Mouse (Mus musculus) intestine, embryonic 15.5 days (tissue): Measurements from ENCODE around the gene Cabin1. TPM values are rescaled to one million over a fixed set of nuclear protein-coding genes. Genes with fewer than 3 reads are reported as not detected.

Experiments used
- ATAC-seq: fragments of 200-750 bp; cut with Nextera tagmentation; 2 replicates; pipeline ENCODE4 v1.8.0; 2017; ENCODE audit warnings: moderate TSS enrichment, moderate library complexity
- H3K27ac ChIP-seq: fragments of 300-500 bp; sonication (generic); 2 replicates; pipeline ENCODE4 v1.5.1; 2015; ENCODE audit warnings: mild to moderate bottlenecking, inconsistent platforms
- H3K27me3 ChIP-seq: fragments of 300-500 bp; sonication (generic); replicated peaks from 2 replicates; pipeline ENCODE4 v1.6.1; 2015; ENCODE audit warnings: inconsistent platforms
- H3K36me3 ChIP-seq: fragments of 300-500 bp; sonication (generic); 2 replicates; pipeline ENCODE4 v1.6.1; 2015; ENCODE audit warnings: inconsistent platforms
- H3K4me1 ChIP-seq: fragments of 300-500 bp; sonication (generic); replicated peaks from 2 replicates; pipeline ENCODE4 v1.6.1; 2015; ENCODE audit warnings: inconsistent platforms
- H3K4me2 ChIP-seq: fragments of 300-500 bp; sonication (generic); replicated peaks from 2 replicates; pipeline ENCODE4 v1.6.1; 2015; ENCODE audit warnings: mild to moderate bottlenecking, inconsistent platforms
- H3K4me3 ChIP-seq: fragments of 300-500 bp; sonication (generic); replicated peaks from 2 replicates; pipeline ENCODE4 v1.5.1; 2015; ENCODE audit warnings: inconsistent platforms
- H3K9ac ChIP-seq: fragments of 300-500 bp; sonication (generic); 2 replicates; pipeline ENCODE4 v1.6.1; 2015; ENCODE audit warnings: inconsistent platforms
- H3K9me3 ChIP-seq: fragments of 300-500 bp; sonication (generic); 2 replicates; pipeline ENCODE4 v1.6.1; 2016; ENCODE audit warnings: inconsistent platforms
- WGBS: fragments of 180-500 bp; shearing (Covaris S2); methylation state at CpG from one replicate; pipeline ENCODE4 v1.1.7; 2015; 5-methylcytosine and 5-hydroxymethylcytosine counted together
- polyA plus RNA-seq: library from polyadenylated mRNA; unstranded; fragments of >200 nt; fragmentation: Nextera tagmentation; extraction: Ambion mirVana; gene quantifications from 2 replicates; pipeline ENCODE4 v1.2.1, GENCODE M21; 2015

The Cabin1 gene
- polyA plus RNA-seq, 1 experiment from 2014 or later, result 32.6 TPM

GRCm38 (mm10) chr10:75650306-75650902 is 113.7 kb downstream of the Cabin1 start:
- WGBS, result 90% methylated on average over 6 of the region's 6 CpGs
- Histone ChIP-seq H3K9ac (no peak overlapping the region), H3K36me3 (peaks cover 21% of the 10 kb centered on the region), H3K27ac (no peak overlapping the region), H3K4me3 (no peak overlapping the region), H3K4me1 (no peaks in the 10 kb centered on the region; the same call in 1 of the 2 replicates), H3K27me3 (no peaks in the 10 kb centered on the region), H3K9me3 (no peaks in the 10 kb centered on the region), H3K4me2 (no peak overlapping the region)
- ATAC-seq, result no peak

- 84% methylated on average over 4 of the region's 4 CpGs for WGBS
Observed at GRCm38 (mm10) chr10:75649406-75649995, 114.6 kb downstream of the Cabin1 start.

DNA sequence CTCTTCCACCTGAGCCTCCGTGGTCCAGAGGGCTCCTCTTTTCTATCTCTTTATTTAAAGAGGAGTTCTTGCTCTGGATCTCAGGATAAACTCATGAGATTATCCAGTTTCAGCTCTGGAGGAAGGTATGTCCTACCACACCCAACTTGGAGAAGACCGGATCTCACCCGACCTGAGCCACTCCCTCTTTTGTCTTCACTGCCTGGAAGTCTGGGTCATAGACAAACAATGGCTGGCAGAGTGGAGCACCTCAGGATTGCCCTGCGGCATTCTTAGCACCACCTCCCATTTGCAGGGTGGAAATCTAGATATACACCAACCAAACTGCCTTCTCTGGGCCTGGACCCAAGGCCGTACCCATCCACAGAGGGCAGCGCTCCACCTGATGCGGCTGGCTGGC is 115.1 kb downstream of the Cabin1 start:
- H3K4me2 ChIP-seq, result no peak overlapping the region
- 75% methylated on average over 7 of the region's 7 CpGs for WGBS
- no peaks in the 10 kb centered on the region for H3K9me3 ChIP-seq
- peaks cover 5% of the 10 kb centered on the region for H3K4me1 ChIP-seq
- H3K4me3 ChIP-seq, result no peak overlapping the region
- no peak overlapping the region for H3K27ac ChIP-seq
- no peaks in the 10 kb centered on the region for H3K27me3 ChIP-seq
- no peak overlapping the region for H3K9ac ChIP-seq
- ATAC-seq, result no peak
- peaks cover 19% of the 10 kb centered on the region for H3K36me3 ChIP-seq

More at GRCm38 (mm10) chr10:75649406-75649995, 114.6 kb downstream of the Cabin1 start:
- Histone ChIP-seq H3K4me3 (no peak overlapping the region), H3K27me3 (no peaks in the 10 kb centered on the region), H3K9ac (no peak overlapping the region), H3K4me2 (no peak overlapping the region), H3K36me3 (peaks cover 19% of the 10 kb centered on the region), H3K9me3 (no peaks in the 10 kb centered on the region), H3K4me1 (peaks cover under 1% of the 10 kb centered on the region; the same call in 1 of the 2 replicates), H3K27ac (no peak overlapping the region)
- no peak for ATAC-seq

DNA sequence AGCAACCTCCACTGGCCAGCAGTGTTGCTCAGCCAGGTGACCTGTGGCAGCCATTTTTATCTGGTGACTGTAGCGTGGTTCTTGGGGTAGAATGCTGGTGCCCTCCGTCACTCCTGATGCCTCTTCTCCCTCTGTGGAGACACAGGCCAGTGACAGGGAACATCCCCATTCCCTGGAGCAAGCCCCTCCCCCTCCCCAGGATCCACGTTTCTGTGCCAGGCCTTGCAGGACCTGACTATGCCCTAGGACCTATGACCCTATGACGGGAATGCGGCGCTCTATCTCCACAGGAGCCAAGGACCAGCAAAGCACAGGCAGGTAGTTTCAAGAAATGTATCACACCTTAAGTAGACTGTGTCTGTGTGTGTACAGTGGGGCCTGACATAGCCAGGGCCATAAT is 116.0 kb downstream of the Cabin1 start:
- WGBS, result 90% methylated on average over 6 of the region's 6 CpGs
- Histone ChIP-seq H3K9ac (no peak overlapping the region), H3K27me3 (no peaks in the 10 kb centered on the region), H3K4me1 (peaks cover 13% of the 10 kb centered on the region), H3K9me3 (no peaks in the 10 kb centered on the region), H3K4me2 (no peak overlapping the region), H3K27ac (peak overlapping the region; percentile 60), H3K4me3 (no peak overlapping the region), H3K36me3 (peaks cover 19% of the 10 kb centered on the region)
- no peak for ATAC-seq

DNA sequence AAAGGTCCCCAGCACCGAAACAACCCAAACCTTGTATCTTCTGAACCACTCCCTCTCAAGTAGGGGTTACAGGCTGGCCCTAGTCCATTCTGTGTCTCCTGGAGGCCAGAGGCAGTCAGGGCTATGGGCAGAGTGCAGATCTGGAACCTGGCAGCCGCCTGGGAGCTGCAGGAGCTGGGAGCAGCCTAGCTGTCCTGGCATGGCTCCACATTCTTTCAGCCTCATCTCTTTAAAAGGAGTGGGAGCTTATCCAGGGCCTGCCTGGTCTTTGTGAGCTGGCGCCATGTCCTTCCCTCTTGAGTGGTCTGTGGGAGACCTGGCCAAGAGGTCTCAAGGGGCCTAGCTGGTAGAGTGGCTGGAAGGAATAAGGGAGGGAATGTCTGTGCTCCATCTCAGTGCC is 116.8 kb downstream of the Cabin1 start:
- Histone ChIP-seq H3K4me3 (no peak overlapping the region), H3K4me2 (no peak overlapping the region), H3K4me1 (peaks cover 16% of the 10 kb centered on the region), H3K27me3 (no peaks in the 10 kb centered on the region), H3K9me3 (no peaks in the 10 kb centered on the region), H3K27ac (peak overlapping the region; percentile 60), H3K9ac (no peak overlapping the region), H3K36me3 (peaks cover 12% of the 10 kb centered on the region)
- no peak for ATAC-seq
- WGBS, result 59% methylated on average over 3 of the region's 3 CpGs

DNA sequence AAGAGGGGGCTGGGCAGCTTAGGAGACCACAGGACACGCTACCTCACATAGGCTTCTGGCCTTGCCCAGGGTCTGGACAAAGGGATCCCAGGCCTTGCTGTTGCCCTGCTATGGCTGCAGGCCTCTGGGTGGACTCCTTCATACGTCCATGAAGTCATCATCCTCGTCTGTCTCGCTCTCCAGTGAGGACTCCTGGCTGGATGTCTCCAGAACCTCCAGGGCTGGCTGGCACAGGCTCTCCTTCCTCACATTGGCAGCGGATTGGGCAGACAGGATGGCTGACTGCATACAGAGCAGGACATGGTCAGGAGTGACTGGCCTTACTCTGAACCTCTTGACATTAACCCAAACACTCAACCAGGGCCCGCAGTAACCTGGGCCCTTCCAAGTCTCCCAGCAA is 117.7 kb downstream of the Cabin1 start:
- Histone ChIP-seq H3K9ac (no peak overlapping the region), H3K4me2 (no peak overlapping the region), H3K27me3 (no peaks in the 10 kb centered on the region), H3K4me3 (no peak overlapping the region), H3K4me1 (peaks cover 16% of the 10 kb centered on the region), H3K9me3 (no peaks in the 10 kb centered on the region), H3K27ac (no peak overlapping the region), H3K36me3 (peaks cover 7% of the 10 kb centered on the region; the same call in 1 of the 2 replicates)
- 91% methylated on average over 6 of the region's 6 CpGs for WGBS
- no peak for ATAC-seq

DNA sequence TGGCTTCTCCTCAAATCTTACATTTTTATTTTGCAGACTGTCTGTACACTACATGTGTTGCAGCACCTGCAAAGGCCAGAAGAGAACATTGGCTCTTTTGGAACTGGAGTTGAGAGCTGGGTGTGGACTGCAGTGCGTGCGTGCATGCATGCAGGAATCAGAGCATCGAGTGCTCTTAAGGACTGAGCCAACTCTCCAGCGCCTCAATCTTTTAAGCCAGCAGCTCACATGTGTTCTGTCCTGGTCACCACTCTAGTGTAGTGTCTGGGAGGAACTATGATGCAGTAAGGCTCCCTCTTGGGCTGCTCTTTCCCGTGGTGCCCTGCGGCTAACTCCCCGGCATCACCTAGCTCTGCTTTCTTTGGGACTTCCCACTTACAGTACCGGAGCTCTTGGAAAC is 118.5 kb downstream of the Cabin1 start:
- Histone ChIP-seq H3K4me1 (peaks cover 16% of the 10 kb centered on the region), H3K9ac (no peak overlapping the region), H3K27ac (no peak overlapping the region), H3K9me3 (no peaks in the 10 kb centered on the region), H3K36me3 (peaks cover 7% of the 10 kb centered on the region; the same call in 1 of the 2 replicates), H3K4me2 (no peak overlapping the region), H3K4me3 (no peak overlapping the region), H3K27me3 (no peaks in the 10 kb centered on the region)
- no peak for ATAC-seq
- 96% methylated on average over 8 of the region's 8 CpGs for WGBS

DNA sequence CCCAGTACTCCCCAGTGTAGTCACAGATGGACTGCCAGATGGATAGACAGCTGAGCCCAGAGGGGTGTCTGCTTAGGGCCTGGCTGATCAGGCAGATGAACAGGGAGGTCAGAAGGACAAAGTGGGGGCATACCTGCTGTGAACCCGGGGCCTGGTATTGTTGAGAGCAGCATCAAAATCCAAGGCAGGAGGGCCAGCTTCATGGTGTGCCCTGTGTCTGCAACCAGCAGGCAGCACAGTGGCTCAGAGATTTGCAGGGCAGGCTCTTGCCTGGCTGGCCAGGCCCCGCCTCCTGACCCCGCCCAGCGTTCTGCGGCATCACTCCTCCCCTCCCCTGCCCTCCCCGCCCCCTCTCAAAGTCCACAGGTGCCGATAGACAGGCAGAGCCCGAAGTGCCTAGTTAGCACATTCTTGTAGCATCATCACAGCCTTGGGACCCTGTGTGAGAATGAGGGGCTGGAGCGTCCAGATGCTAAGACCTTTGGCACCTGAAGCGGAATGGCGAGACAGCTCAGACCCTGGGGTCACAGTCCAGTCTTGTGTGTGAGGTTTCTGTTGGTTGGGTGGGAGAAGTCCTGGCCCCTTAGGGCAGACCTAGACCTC is 120.3 kb downstream of the Cabin1 start, which contains the start of gene Susd2:
TSS of gene Susd2 (minus strand) at position 268 of the 603 bp plus-strand sequence.
- H3K36me3 ChIP-seq, result peaks cover 4% of the 10 kb centered on the region; the same call in 1 of the 2 replicates
- H3K27me3 ChIP-seq, result no peaks in the 10 kb centered on the region
- peak within 1 kb of the TSS; percentile 30 for H3K4me2 ChIP-seq
- 6% methylated on average over 11 of the region's 11 CpGs for WGBS
- H3K27ac ChIP-seq, result peak within 1 kb of the TSS; percentile 20; the same call in 1 of the 2 replicates
- peak within 1 kb of the TSS; percentile 17; the same call in 1 of the 2 replicates for H3K9ac ChIP-seq
- ATAC-seq, result peak; percentile 92
- H3K4me3 ChIP-seq, result no peak within 1 kb of the TSS; the same call in 1 of the 2 replicates
- H3K9me3 ChIP-seq, result no peaks in the 10 kb centered on the region
- H3K4me1 ChIP-seq, result peaks cover 20% of the 10 kb centered on the region

DNA sequence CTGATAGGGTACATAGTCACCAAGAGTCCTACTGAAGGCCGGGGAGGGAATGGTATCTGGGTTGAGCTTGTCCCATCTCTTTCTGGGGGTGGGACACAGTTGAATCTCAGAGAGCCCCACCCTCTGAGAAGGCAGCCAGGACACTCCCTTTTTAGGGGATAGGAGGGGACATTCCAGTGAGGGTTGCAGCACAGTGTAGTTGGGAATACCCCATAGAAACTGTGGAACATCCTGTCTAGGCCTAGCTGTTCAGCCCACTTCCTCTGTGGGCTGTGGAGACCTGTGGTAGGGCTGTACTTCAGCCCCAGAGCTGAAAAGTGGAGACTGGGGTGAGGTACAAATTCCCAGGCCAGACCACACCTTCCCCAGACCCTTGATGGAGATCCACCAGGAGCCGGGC is 121.2 kb downstream of the Cabin1 start:
- Histone ChIP-seq H3K9ac (peak overlapping the region; percentile 17; the same call in 1 of the 2 replicates), H3K4me1 (peaks cover 20% of the 10 kb centered on the region), H3K36me3 (peaks cover under 1% of the 10 kb centered on the region; the same call in 1 of the 2 replicates), H3K9me3 (no peaks in the 10 kb centered on the region), H3K27ac (no peak overlapping the region), H3K4me3 (no peak overlapping the region), H3K27me3 (no peaks in the 10 kb centered on the region), H3K4me2 (peak overlapping the region; percentile 30)
- 75% methylated on average over 2 of the region's 2 CpGs for WGBS
- no peak for ATAC-seq

DNA sequence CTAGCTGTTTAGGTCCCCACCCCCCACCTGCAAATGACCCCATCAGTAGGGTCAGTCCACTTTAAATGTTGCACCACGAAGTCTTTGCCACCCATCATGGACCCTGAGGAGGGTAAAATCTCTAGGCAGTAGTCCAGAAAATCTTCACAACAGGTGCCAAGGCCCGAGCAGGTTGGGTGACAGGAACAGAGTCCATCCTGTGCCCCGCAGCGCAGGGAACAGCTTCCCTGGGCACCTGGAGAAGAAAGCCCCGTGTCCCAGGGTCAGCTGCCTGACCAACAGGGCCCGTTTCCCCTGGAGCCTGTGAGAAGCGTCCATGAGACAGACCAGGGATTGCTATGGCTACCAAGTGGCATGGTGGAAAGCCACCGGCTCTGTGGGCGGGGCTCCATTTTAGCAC is 121.7 kb downstream of the Cabin1 start:
- Histone ChIP-seq H3K27ac (no peak overlapping the region), H3K9me3 (no peaks in the 10 kb centered on the region), H3K9ac (no peak overlapping the region), H3K36me3 (no peaks in the 10 kb centered on the region), H3K4me2 (peak overlapping the region; percentile 30; the same call in 1 of the 2 replicates), H3K4me3 (no peak overlapping the region), H3K27me3 (no peaks in the 10 kb centered on the region), H3K4me1 (peaks cover 20% of the 10 kb centered on the region)
- 84% methylated on average over 9 of the region's 9 CpGs for WGBS
- no peak for ATAC-seq

DNA sequence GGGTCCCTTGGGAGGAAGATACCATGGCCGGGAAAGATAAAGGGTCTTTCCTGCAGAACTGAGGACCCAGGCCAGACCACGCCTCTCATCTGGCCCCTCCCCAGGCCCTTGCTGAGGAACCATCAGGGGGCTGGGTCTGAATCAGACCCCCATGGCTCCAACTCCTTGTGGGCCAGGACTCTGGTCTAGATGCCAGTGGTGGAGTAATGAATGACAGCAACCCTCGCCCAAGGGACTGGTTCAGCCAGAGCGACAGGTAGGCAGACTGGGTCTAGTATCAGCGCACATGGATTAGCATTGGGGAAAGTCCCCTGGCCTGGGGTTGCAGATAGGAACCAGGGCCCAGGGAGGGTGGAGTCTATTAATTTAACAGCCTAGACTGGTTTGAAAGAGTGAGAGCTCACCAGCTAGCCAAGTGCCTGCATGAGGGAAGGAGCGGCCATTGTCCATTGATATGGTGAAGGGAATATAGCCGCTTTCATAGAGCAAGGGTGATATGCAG is 122.4 kb downstream of the Cabin1 start:
- H3K4me2 ChIP-seq, result no peak overlapping the region
- H3K9ac ChIP-seq, result no peak overlapping the region
- no peaks in the 10 kb centered on the region for H3K36me3 ChIP-seq
- peaks cover 20% of the 10 kb centered on the region for H3K4me1 ChIP-seq
- no peak overlapping the region for H3K27ac ChIP-seq
- ATAC-seq, result no peak
- H3K9me3 ChIP-seq, result no peaks in the 10 kb centered on the region
- H3K27me3 ChIP-seq, result no peaks in the 10 kb centered on the region
- 84% methylated on average over 7 of the region's 7 CpGs for WGBS
- H3K4me3 ChIP-seq, result no peak overlapping the region

GRCm38 (mm10) chr10:75637711-75638110 is 126.4 kb downstream of the Cabin1 start:
- H3K4me2 ChIP-seq, result no peak overlapping the region
- ATAC-seq, result no peak
- H3K36me3 ChIP-seq, result no peaks in the 10 kb centered on the region
- H3K9ac ChIP-seq, result no peak overlapping the region
- no peaks in the 10 kb centered on the region for H3K9me3 ChIP-seq
- no peak overlapping the region for H3K4me3 ChIP-seq
- no peaks in the 10 kb centered on the region for H3K27me3 ChIP-seq
- WGBS, result 89% methylated on average over 11 of the region's 11 CpGs
- peaks cover 8% of the 10 kb centered on the region; the same call in 1 of the 2 replicates for H3K4me1 ChIP-seq
- no peak overlapping the region for H3K27ac ChIP-seq
